Mouse (Mus musculus): ENCODE results near the gene Arl14ep.

Arl14ep gene

DNA sequence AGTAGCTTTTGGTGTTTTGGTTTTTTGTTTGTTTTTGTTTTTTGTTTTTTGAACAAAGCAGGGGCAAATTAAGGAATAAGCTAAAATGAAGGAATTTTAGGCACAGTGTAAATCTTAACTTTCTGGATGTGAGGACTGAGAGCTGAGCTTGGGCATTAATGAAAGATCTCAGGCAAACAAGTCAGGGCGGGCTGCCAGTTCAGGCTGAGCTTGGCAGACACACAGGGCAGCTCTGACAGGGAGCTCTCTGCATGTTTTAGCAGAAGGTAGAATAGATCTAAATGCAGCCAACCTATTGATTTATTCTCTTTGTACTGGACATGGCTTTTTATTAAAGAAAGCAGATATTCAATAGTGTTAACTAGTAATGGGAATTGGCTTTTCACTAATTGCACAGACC is 31.8 kb downstream of the Arl14ep start:
- no peak for DNase-seq

DNA sequence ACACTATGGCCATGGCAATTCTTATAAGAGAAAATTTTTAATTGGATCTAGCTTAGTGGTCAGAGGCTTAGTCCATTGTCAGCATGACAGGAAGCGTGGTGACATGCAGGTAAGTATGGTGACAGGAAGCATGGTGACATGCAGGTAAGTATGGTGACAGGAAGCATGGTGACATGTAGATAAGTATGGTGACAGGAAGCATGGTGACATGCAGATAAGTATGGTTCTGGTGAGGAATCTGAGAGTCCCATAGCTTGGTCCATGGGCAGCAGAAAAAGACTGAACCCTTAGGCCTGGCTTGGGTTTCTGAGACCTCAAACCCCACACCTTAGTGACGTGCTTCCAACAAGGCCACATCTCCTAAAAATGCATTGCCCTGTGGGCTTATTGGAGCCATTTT is 38.5 kb downstream of the Arl14ep start:
- no peak for DNase-seq

DNA sequence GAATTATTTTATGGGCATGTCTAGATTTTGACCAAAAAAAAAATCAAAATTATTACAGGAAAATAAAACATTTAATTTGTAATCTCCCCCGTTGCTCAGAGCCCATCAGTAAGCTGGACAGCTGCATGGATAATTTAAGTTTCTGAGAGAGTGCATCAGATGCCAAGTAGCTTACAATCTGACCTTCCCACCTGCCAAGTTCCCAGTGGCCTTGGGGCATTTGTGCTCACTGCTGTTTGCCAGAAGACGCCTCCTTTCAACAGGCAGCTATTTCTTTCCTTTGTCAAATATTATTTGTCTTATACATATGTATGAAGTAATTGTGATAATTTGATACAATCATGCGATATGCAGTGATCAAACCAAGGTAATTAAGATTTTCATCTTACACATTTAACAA is 44.3 kb downstream of the Arl14ep start:
- DNase-seq, result no peak

Data from thymus, postnatal 14 days (tissue).